ENCODE assay signal across 22 mouse cellular contexts in genomic region chr4:142761577-142761976, GRCm38 (mm10).
DNase-seq lines count a peak whose midpoint lies in the region; ATAC-seq and TF ChIP-seq lines count a peak whose summit lies in the region.
"Had no signal": no experiment of that assay in that cellular context is flagged by ENCODE, and none has a peak within 500 bp of the region (broad histone marks: within the 10 kb centered on the region; RNA-seq: fewer than 3 reads in every experiment).

No protein-coding gene starts in this region.

- no peak overlapping the region for H3K9ac ChIP-seq in midbrain, embryonic 12.5 days (replicated peaks)
- H3K9ac ChIP-seq in midbrain, embryonic 14.5 days (replicated peaks; ENCODE audit: low read length) = no peak overlapping the region
- H3K9ac ChIP-seq in midbrain, postnatal 0 days (replicated peaks; ENCODE audit: low read length, poor library complexity, severe bottlenecking) = no peak overlapping the region
- no peak overlapping the region for H3K9ac ChIP-seq in midbrain, embryonic 16.5 days (ENCODE audit: low read depth, low read length)
- H3K9ac ChIP-seq in intestine, embryonic 16.5 days (ENCODE audit: low read depth, low read length) = no peak overlapping the region
- H3K9ac ChIP-seq: embryonic facial prominence, embryonic 13.5 days; embryonic facial prominence, embryonic 15.5 days; forebrain, embryonic 12.5 days had no signal

- H3K27ac ChIP-seq in midbrain, embryonic 12.5 days (replicated peaks) = 0 out of 2 replicates have a peak overlapping the region, but pooled peaks have one; percentile 26
- no peak overlapping the region for H3K27ac ChIP-seq in midbrain, embryonic 10.5 days (replicated peaks)
- H3K27ac ChIP-seq in midbrain, embryonic 14.5 days (replicated peaks; ENCODE audit: low read depth, low read length) = no peak overlapping the region; the same call in 1 of the 2 replicates
- H3K27ac ChIP-seq in midbrain, postnatal 0 days (ENCODE audit: low read depth, low read length) = no peak overlapping the region
- H3K27ac ChIP-seq in midbrain, embryonic 16.5 days (ENCODE audit: low read length) = no peak overlapping the region
- no peak overlapping the region for H3K27ac ChIP-seq in intestine, embryonic 16.5 days (ENCODE audit: low read length)
- H3K27ac ChIP-seq: embryonic facial prominence, embryonic 13.5 days; embryonic facial prominence, embryonic 15.5 days; forebrain, embryonic 10.5 days; forebrain, embryonic 12.5 days had no signal

- no peaks in the 10 kb centered on the region for H3K36me3 ChIP-seq in midbrain, embryonic 12.5 days
- H3K36me3 ChIP-seq in midbrain, embryonic 10.5 days = no peaks in the 10 kb centered on the region
- H3K36me3 ChIP-seq in midbrain, embryonic 14.5 days (ENCODE audit: control insufficient read depth, insufficient read depth, low read length) = no peaks in the 10 kb centered on the region
- H3K36me3 ChIP-seq in midbrain, postnatal 0 days (ENCODE audit: insufficient read depth, low read length) = no peaks in the 10 kb centered on the region
- H3K36me3 ChIP-seq in midbrain, embryonic 16.5 days (ENCODE audit: control insufficient read depth, insufficient read depth, low read length) = no peaks in the 10 kb centered on the region
- no peaks in the 10 kb centered on the region for H3K36me3 ChIP-seq in intestine, embryonic 16.5 days (ENCODE audit: control insufficient read depth, insufficient read depth, low read length)
- H3K36me3 ChIP-seq: embryonic facial prominence, embryonic 13.5 days; embryonic facial prominence, embryonic 15.5 days; forebrain, embryonic 10.5 days; forebrain, embryonic 12.5 days had no signal

- 79% methylated on average over 8 of the region's 8 CpGs for WGBS in midbrain, embryonic 12.5 days
- WGBS in midbrain, embryonic 10.5 days = 88% methylated on average over 8 of the region's 8 CpGs
- WGBS in midbrain, embryonic 14.5 days = 55% methylated on average over 8 of the region's 8 CpGs
- 58% methylated on average over 8 of the region's 8 CpGs for WGBS in midbrain, postnatal 0 days
- 64% methylated on average over 8 of the region's 8 CpGs for WGBS in midbrain, embryonic 16.5 days
- WGBS in intestine, embryonic 16.5 days = 56% methylated on average over 8 of the region's 8 CpGs

- no peak overlapping the region for H3K4me2 ChIP-seq in midbrain, embryonic 12.5 days (replicated peaks)
- no peak overlapping the region for H3K4me2 ChIP-seq in midbrain, embryonic 14.5 days (ENCODE audit: low read length)
- H3K4me2 ChIP-seq in midbrain, postnatal 0 days (ENCODE audit: low read depth, low read length, poor library complexity, severe bottlenecking) = no peak overlapping the region
- no peak overlapping the region for H3K4me2 ChIP-seq in midbrain, embryonic 16.5 days (ENCODE audit: low read length)
- no peak overlapping the region for H3K4me2 ChIP-seq in intestine, embryonic 16.5 days (ENCODE audit: low read depth, low read length)
- H3K4me2 ChIP-seq: embryonic facial prominence, embryonic 13.5 days; embryonic facial prominence, embryonic 15.5 days; forebrain, embryonic 12.5 days had no signal

- H3K4me3 ChIP-seq in midbrain, embryonic 12.5 days = no peak overlapping the region
- H3K4me3 ChIP-seq in midbrain, embryonic 10.5 days = no peak overlapping the region
- no peak overlapping the region for H3K4me3 ChIP-seq in midbrain, embryonic 14.5 days (replicated peaks; ENCODE audit: low read depth, low read length)
- H3K4me3 ChIP-seq in midbrain, postnatal 0 days (ENCODE audit: low read depth, low read length) = no peak overlapping the region
- no peak overlapping the region for H3K4me3 ChIP-seq in midbrain, embryonic 16.5 days (ENCODE audit: low read depth, low read length)
- H3K4me3 ChIP-seq in intestine, embryonic 16.5 days (ENCODE audit: low read length) = no peak overlapping the region
- H3K4me3 ChIP-seq: embryonic facial prominence, embryonic 13.5 days; embryonic facial prominence, embryonic 15.5 days; erythroblast, embryonic 14.5 days; forebrain, embryonic 10.5 days; forebrain, embryonic 12.5 days had no signal

- DNase-seq in midbrain, embryonic 10.5 days (ENCODE audit: low spot score) = no peak
- DNase-seq in midbrain, embryonic 14.5 days = peak; percentile 35
- DNase-seq in midbrain, postnatal 0 days (ENCODE audit: low spot score) = no peak
- DNase-seq: adrenal gland, adult 2 months; adrenal gland, postnatal 10 days; adrenal gland, postnatal 25 days; cerebellum, adult 11 months; cerebellum, adult 18-20 months; cerebellum, adult 8-10 months; cerebellum, adult 9-11 months; cerebellum, postnatal 14 days; cerebellum, postnatal 36 days; embryo, embryonic 11 days had no signal

- 0 out of 2 replicates have a peak, but pooled peaks cover 1% of the 10 kb centered on the region for H3K27me3 ChIP-seq in midbrain, embryonic 12.5 days
- H3K27me3 ChIP-seq in midbrain, embryonic 10.5 days (ENCODE audit: low read depth, poor library complexity, severe bottlenecking) = peaks cover 3% of the 10 kb centered on the region; the same call in 1 of the 2 replicates
- no peaks in the 10 kb centered on the region for H3K27me3 ChIP-seq in midbrain, embryonic 14.5 days (ENCODE audit: control insufficient read depth, insufficient read depth, low read length)
- H3K27me3 ChIP-seq in midbrain, postnatal 0 days (ENCODE audit: insufficient read depth, low read length) = no peaks in the 10 kb centered on the region
- H3K27me3 ChIP-seq in midbrain, embryonic 16.5 days (ENCODE audit: control insufficient read depth, insufficient read depth, low read depth, low read length) = no peaks in the 10 kb centered on the region
- H3K27me3 ChIP-seq in intestine, embryonic 16.5 days (replicated peaks; ENCODE audit: control insufficient read depth, insufficient read depth, low read length) = no peaks in the 10 kb centered on the region
- H3K27me3 ChIP-seq: embryonic facial prominence, embryonic 13.5 days; embryonic facial prominence, embryonic 15.5 days had no signal

- ATAC-seq in midbrain, embryonic 12.5 days (ENCODE audit: low FRiP score, low read depth) = no peak
- no peak for ATAC-seq in midbrain, embryonic 14.5 days (ENCODE audit: low FRiP score, low TSS enrichment)
- ATAC-seq in midbrain, postnatal 0 days (ENCODE audit: low FRiP score) = no peak
- peak; percentile 42; the same call in 1 of the 2 replicates for ATAC-seq in midbrain, embryonic 16.5 days
- no peak for ATAC-seq in intestine, embryonic 16.5 days
- ATAC-seq: forebrain, embryonic 14.5 days had no signal

- H3K4me1 ChIP-seq in midbrain, embryonic 12.5 days = peaks cover 4% of the 10 kb centered on the region; the same call in 1 of the 2 replicates
- peaks cover 10% of the 10 kb centered on the region for H3K4me1 ChIP-seq in midbrain, embryonic 10.5 days
- 0 out of 2 replicates have a peak, but pooled peaks cover 2% of the 10 kb centered on the region for H3K4me1 ChIP-seq in midbrain, embryonic 14.5 days (ENCODE audit: control insufficient read depth, insufficient read depth, low read length)
- H3K4me1 ChIP-seq in midbrain, postnatal 0 days (ENCODE audit: insufficient read depth, low read length) = no peaks in the 10 kb centered on the region
- H3K4me1 ChIP-seq in midbrain, embryonic 16.5 days (ENCODE audit: control insufficient read depth, insufficient read depth, low read length) = no peaks in the 10 kb centered on the region
- H3K4me1 ChIP-seq in intestine, embryonic 16.5 days (ENCODE audit: control insufficient read depth, insufficient read depth, low read length) = no peaks in the 10 kb centered on the region
- H3K4me1 ChIP-seq: embryonic facial prominence, embryonic 15.5 days; forebrain, embryonic 12.5 days had no signal

- no peak for TF ChIP-seq CTCF in midbrain, postnatal 0 days (IDR thresholded peaks at IDR 0.05)

- H3K9me3 ChIP-seq in midbrain, embryonic 12.5 days = no peaks in the 10 kb centered on the region
- no peaks in the 10 kb centered on the region; the same call in 1 of the 2 replicates for H3K9me3 ChIP-seq in midbrain, embryonic 10.5 days (replicated peaks)
- no peaks in the 10 kb centered on the region for H3K9me3 ChIP-seq in midbrain, embryonic 14.5 days (ENCODE audit: control insufficient read depth, low read length)
- no peaks in the 10 kb centered on the region for H3K9me3 ChIP-seq in midbrain, postnatal 0 days (ENCODE audit: low read length)
- no peaks in the 10 kb centered on the region for H3K9me3 ChIP-seq in midbrain, embryonic 16.5 days (replicated peaks; ENCODE audit: control insufficient read depth, low read length, poor library complexity, severe bottlenecking)
- no peaks in the 10 kb centered on the region for H3K9me3 ChIP-seq in intestine, embryonic 16.5 days (ENCODE audit: control insufficient read depth, low read length)
- H3K9me3 ChIP-seq: embryonic facial prominence, embryonic 13.5 days; embryonic facial prominence, embryonic 15.5 days; forebrain, embryonic 10.5 days; forebrain, embryonic 12.5 days had no signal
